Mouse (Mus musculus) left cerebral cortex, adult 11 months (tissue): Measurements from ENCODE around the gene Olfr905.

Source experiments
- DNase-seq: peaks from one replicate; pipeline ENCODE4 v3.0.0; 2022; ENCODE audit warnings: low spot score

The Olfr905 gene

DNA sequence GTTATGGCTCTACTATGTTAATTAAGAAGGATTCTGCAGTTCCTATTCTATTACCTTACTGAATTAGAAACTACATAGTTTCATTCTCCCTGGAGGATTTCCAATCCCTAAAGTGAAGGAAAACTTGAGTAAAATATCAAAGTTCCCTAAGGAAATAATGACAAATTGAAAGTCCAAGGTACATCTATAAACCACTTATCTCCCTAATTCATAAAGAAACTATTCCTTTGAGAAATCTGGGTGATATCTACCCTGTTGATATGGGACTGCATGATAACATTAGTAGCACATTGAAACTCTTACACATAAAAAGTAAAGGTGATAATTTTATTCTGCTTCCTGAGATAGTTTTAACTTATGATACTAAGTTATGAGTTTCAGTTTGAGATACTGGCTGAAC, at the start of gene Olfr905:
Olfr905 (plus strand) TSS at position 301 of the 400 bp plus-strand sequence.
- DNase-seq = no peak

DNA sequence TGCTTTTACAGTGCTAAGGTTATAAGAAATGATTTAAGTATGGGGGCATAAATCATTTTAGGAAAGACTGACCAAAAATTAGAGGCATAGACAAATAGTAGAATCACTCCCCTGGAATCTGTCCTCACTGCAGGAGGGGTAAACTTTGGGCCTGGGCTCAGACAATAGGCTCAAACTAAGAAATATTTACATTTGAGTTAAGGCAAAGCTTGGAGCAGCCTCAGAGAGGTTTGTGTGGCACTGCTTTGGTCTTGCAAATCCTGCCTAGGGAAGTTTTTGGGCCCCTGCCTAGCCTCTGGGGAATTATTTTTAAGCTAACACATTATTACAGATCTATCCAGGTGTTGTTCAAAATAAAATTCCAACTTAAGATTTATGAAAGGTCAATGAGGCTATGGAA, 47.1 kb upstream of the Olfr905 start:
- DNase-seq = no peak

DNA sequence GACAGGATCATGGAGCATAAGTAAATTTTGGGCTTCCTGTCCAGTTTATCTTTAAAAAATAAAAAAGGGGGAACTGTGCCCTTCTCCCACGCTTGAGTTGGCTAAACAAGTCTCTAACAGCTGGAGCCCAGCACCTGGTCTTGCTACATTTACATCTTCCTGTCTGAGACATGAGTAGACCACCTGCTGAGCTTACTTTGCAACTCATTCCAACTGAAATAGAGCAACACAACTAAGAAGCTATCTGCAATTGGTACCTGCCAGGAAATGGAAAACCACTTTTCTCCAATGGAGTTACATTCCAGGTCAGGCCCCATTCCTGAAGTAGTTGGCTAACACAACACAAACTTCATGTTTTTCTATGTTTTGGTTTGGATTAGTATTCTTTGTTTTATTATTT, 43.9 kb upstream of the Olfr905 start:
- no peak for DNase-seq

DNA sequence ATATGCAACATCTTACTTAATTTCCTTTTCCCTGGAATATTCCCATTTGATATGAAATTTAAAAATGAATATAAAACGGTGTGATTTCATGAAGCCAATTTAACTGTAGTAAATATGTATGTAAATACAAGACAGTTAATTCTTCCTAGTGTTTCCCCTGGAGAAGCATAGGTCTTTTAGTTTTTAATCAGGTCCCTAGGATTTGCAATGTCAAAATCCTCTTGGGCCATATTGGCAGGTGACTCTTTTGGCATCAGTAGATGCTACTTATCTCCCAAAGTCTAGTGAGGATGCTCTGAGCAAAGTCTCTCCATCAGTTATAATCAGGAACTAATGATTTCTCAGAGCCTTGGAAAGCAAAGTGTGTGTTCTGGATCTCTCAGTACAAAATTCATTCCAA, 41.8 kb upstream of the Olfr905 start, which contains the start of gene Olfr901:
Olfr901 (plus strand) TSS at position 301 of the 400 bp plus-strand sequence.
- no peak for DNase-seq

DNA sequence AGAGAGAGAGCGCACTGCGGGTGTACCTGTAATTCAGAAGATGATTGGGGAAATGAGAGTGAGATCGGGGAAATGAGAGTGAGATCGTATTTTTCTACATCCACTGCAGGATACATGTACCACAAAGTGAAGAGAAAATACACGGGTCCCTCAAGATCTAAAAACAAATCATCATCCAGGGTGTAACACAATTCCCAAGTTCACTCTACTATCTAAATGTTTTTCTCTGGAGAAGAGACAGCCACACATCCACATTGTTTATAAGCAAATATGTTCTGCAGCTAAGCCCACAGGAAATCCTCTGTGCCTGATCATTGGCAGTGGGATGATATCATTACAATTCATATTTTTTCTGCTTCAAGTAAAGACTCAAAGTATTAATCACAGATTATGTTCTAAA, 23.6 kb upstream of the Olfr905 start, which contains the start of gene Olfr902:
Olfr902 (plus strand) TSS at position 301 of the 400 bp plus-strand sequence.
- no peak for DNase-seq

DNA sequence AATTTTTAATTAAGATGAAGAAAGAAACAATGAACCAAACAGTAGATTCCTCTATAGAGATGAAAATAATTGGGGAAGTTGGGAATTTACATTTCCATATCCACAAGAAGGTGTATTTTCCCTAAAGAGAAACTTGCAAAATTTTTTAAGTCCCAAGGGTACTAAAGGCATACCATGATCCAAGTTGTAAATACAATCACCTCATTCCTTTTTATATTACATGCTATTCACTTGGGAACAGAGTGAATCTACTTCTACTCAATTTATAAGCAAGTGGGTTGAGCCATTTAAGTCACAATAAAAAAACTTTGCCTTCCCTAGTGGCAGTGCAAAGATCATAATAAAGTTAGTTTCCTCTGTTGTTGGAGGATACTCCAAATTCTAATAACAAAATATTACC, 8.1 kb upstream of the Olfr905 start, which contains the start of gene Olfr904:
Olfr904 (plus strand) TSS at position 301 of the 400 bp plus-strand sequence.
- DNase-seq = no peak

DNA sequence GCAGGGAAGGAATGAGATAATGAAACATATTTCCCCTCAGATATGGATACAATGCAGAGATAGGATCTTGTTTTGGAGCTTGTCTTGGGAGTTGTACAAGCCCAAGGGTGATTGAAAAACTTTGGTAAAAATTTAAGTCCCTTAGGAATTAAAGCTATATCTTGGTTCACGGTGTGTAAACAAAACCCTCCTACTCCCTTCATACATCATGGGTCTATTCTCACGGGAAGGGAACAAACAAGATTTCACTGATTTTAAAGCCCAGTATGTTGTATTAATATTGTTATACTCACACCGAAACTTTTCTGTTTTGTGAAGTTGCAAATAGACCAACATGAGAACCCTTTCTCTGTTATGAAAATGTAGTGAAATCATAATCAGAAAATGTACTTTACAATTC, 15.9 kb downstream of the Olfr905 start, which contains the start of gene Olfr906:
Olfr906 (plus strand) TSS at position 301 of the 400 bp plus-strand sequence.
- no peak for DNase-seq

DNA sequence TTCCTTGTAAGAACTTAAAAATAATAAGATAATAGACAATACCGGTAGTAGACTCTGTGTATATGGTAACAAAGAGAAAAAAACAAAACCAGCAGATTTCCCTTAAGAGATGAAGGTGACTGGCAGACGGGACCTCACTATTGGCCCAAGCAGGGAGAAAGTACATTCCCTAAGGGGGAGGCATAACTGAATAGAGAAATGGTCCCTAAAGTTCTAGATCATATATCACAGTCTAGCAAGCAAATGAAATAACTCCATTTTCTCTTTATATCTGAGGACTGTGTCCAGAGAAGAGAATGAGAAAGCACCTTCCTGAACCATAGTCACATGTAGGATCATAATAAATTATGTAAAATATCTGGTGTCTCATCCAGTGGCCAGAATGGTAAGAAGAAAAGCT, 24.6 kb downstream of the Olfr905 start, which contains the start of gene Olfr907:
Olfr907 (plus strand) TSS at position 301 of the 400 bp plus-strand sequence.
- DNase-seq = no peak

DNA sequence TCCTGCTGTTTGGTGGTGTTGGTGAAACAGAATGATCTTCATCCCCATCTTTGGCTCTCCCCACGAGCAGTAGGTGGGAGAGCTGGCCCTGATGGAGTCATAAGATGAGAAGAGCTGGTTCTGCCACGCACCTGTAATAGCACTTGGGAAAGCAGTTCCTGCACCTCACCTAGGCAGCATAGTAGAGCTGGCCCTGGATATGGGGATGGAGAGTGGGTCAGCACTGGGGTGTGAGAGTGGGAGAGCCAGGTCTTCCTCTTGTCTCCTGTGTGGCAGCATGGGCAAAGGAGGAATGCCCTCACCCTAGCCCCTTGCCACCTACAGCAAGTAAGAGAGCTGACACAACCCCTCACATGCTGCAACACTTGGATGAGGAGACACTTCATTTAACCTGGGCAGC, 41.4 kb downstream of the Olfr905 start:
- DNase-seq = no peak

DNA sequence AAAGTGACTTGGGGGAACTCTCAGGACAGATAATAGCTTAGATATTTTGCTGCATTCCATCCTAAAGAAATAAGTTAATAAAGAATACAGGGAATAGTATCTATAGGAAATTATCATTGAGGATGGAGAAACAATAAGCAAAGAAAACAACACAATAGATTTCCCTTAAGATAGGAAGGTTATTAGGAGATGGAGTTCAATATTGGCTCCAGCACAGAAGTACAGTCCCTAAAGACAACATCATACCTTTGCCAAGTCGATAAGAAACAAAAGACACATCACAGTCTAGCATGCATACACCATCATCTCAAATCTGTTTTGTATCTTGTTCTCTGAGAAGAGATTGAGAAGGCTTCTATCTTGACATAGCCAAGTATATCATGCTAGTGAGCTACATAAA, 50.4 kb downstream of the Olfr905 start, which contains the start of gene Olfr911-ps1:
Olfr911-ps1 (plus strand) TSS at position 301 of the 400 bp plus-strand sequence.
- no peak for DNase-seq
